Mouse (Mus musculus) cerebellum, adult 2 months (tissue): ENCODE measurements around the gene Ssbp3. TPM values are rescaled to one million over a fixed set of nuclear protein-coding genes. Genes with fewer than 3 reads are reported as not detected.

Source experiments
- DNase-seq, 2 experiments: peaks; one replicate each; pipeline ENCODE4 v3.0.0; 2021
- H3K27ac ChIP-seq: fragments of 200-500 bp; 2 replicates; pipeline ENCODE4 v1.5.1; 2012; ENCODE audit warnings: low read length, control low read depth, inconsistent platforms; ENCODE audit not compliant: insufficient read depth
- H3K27me3 ChIP-seq: fragments of 200-500 bp; 2 replicates; pipeline ENCODE4 v1.6.1; 2012; ENCODE audit warnings: inconsistent platforms, mild to moderate bottlenecking, low read length, moderate library complexity; ENCODE audit not compliant: control insufficient read depth, insufficient read depth
- H3K4me1 ChIP-seq: fragments of 200-500 bp; 2 replicates; pipeline ENCODE4 v1.6.1; 2011; ENCODE audit warnings: low read length; ENCODE audit not compliant: control insufficient read depth, insufficient read depth
- H3K4me3 ChIP-seq: fragments of 200-500 bp; replicated peaks from 2 replicates; pipeline ENCODE3; 2011; ENCODE audit warnings: mild to moderate bottlenecking, low read depth, low read length, control low read depth; ENCODE audit not compliant: insufficient read depth
- CTCF ChIP-seq: fragments of 200-500 bp; IDR thresholded peaks from 2 replicates; pipeline ENCODE4 v1.5.1; 2011; ENCODE audit warnings: low read depth, mild to moderate bottlenecking, control low read depth, low read length, moderate library complexity, borderline replicate concordance; ENCODE audit not compliant: insufficient read depth
- POLR2A ChIP-seq: fragments of 200-500 bp; IDR thresholded peaks from 2 replicates; pipeline ENCODE4 v1.6.1; 2011; ENCODE audit warnings: low read length, control low read depth, borderline replicate concordance; ENCODE audit not compliant: insufficient read depth
- WGBS: fragments of 180-500 bp; shearing (Covaris S2); methylation state at CpG from one replicate; pipeline ENCODE4 v1.1.7; 2018; 5-methylcytosine and 5-hydroxymethylcytosine counted together
- polyA plus RNA-seq: library from polyadenylated mRNA; depleted of rRNA; stranded (reverse); fragments of >200 nt; gene quantifications from 2 replicates; pipeline ENCODE4 v1.2.3, GENCODE M21; 2012

Ssbp3 gene
- polyA plus RNA-seq, 1 experiment: 126 TPM

- DNase-seq: no peak
- peak overlapping the region; percentile 2; the same call in 1 of the 2 replicates for H3K27ac ChIP-seq
- peaks cover 53% of the 10 kb centered on the region for H3K4me1 ChIP-seq
- H3K4me3 ChIP-seq: no peak overlapping the region
- TF ChIP-seq CTCF (no peak), POLR2A (no peak)
- WGBS: 28% methylated on average over 8 of the region's 8 CpGs
- H3K27me3 ChIP-seq: no peaks in the 10 kb centered on the region
Measured at GRCm38 (mm10) chr4:106978376-106978775, 67.9 kb downstream of the Ssbp3 start.

DNA sequence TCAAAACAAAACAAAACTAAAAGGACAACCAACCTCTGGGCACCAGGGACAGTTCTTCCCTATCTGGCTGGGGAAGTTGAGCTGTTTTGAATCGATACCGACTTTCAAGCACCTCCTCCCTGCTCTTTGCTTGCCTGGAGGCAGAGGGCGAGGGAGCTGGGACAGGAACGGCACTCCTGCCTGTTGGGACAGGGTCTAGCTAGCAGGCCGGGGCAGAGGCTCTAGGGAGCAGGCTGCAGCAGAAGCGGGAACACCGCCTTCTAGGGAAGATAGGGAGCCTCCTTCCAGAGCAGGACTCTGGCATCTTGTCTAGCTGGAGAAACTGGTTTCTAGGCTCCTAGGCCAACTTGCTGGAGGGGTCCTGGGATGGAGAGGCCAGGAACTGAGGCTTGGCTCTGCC lies 70.2 kb downstream of the Ssbp3 start:
- no peaks in the 10 kb centered on the region for H3K27me3 ChIP-seq
- DNase-seq: no peak
- H3K27ac ChIP-seq: no peak overlapping the region
- H3K4me1 ChIP-seq: peaks cover 47% of the 10 kb centered on the region
- WGBS: 67% methylated on average over 7 of the region's 7 CpGs
- TF ChIP-seq CTCF (no peak), POLR2A (no peak)
- no peak overlapping the region for H3K4me3 ChIP-seq

DNA sequence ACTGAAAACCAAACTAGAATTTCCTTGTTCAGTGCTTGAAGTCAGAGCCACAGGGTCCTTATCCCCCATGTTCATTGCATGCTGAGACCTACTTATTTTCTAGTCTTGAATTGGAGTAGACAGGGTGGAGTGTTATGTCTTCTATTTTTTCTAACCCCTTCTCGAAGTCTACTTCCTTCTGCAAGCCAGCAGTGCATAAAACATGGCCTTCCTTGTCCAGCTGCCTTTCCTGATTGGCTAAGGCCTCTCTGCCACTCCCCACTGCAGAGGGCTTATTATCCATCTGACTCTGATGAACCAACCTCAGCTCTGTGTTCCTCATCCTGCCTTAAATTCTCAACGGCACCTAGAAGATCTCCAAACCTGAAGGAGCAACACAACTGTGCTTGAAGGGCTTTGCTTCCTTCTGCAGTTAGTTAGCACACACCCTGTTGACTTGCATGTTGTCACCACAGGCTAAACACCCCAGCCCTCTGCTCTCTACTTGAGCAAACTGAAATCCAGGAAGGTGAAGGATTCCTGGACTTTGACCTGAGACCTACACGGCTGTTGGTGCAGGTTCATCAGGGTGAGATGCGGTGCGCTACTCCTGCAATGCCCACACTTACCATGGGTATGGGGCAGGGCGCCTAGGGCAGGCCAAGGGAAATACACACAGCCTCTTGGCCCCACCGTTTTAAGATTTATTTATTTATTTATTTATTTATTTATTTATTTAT lies 71.0 kb downstream of the Ssbp3 start:
- TF ChIP-seq CTCF (no peak), POLR2A (no peak)
- no peak overlapping the region for H3K27ac ChIP-seq
- no peak overlapping the region for H3K4me3 ChIP-seq
- WGBS: 87% methylated on average over 7 of the region's 7 CpGs
- peaks cover 53% of the 10 kb centered on the region for H3K4me1 ChIP-seq
- no peak for DNase-seq
- H3K27me3 ChIP-seq: no peaks in the 10 kb centered on the region

GRCm38 (mm10) chr4:106982344-106983121 lies 72.0 kb downstream of the Ssbp3 start:
- DNase-seq: no peak
- Histone ChIP-seq H3K27ac (no peak overlapping the region), H3K27me3 (no peaks in the 10 kb centered on the region), H3K4me1 (peaks cover 53% of the 10 kb centered on the region), H3K4me3 (no peak overlapping the region)
- TF ChIP-seq POLR2A (no peak), CTCF (no peak)
- 62% methylated on average over 4 of the region's 4 CpGs for WGBS

GRCm38 (mm10) chr4:106983908-106984515 lies 73.5 kb downstream of the Ssbp3 start:
- TF ChIP-seq CTCF (no peak), POLR2A (no peak)
- DNase-seq: no peak
- no peak overlapping the region for H3K27ac ChIP-seq
- peaks cover 52% of the 10 kb centered on the region for H3K4me1 ChIP-seq
- H3K27me3 ChIP-seq: no peaks in the 10 kb centered on the region
- no peak overlapping the region for H3K4me3 ChIP-seq
- WGBS: 36% methylated on average over 7 of the region's 7 CpGs

GRCm38 (mm10) chr4:106985289-106985688 lies 74.8 kb downstream of the Ssbp3 start:
- 56% methylated on average over 4 of the region's 4 CpGs for WGBS
- Histone ChIP-seq H3K4me1 (peaks cover 51% of the 10 kb centered on the region), H3K4me3 (no peak overlapping the region), H3K27ac (no peak overlapping the region), H3K27me3 (no peaks in the 10 kb centered on the region)
- no peak for DNase-seq
- TF ChIP-seq POLR2A (no peak), CTCF (no peak)

- peaks cover 47% of the 10 kb centered on the region for H3K4me1 ChIP-seq
- WGBS: 60% methylated on average over 15 of the region's 15 CpGs
Measured at GRCm38 (mm10) chr4:106985899-106986832, 75.7 kb downstream of the Ssbp3 start.

More at GRCm38 (mm10) chr4:106985899-106986832, 75.7 kb downstream of the Ssbp3 start:
- no peak for DNase-seq
- TF ChIP-seq POLR2A (no peak), CTCF (no peak)
- Histone ChIP-seq H3K4me3 (no peak overlapping the region), H3K27me3 (no peaks in the 10 kb centered on the region), H3K27ac (no peak overlapping the region; the same call in 1 of the 2 replicates)
